Mouse (Mus musculus) neural tube, embryonic 11.5 days (tissue): Measurements from ENCODE around the gene Tmem120b. TPM values are rescaled to one million over a fixed set of nuclear protein-coding genes. Genes with fewer than 3 reads are reported as not detected.

ENCODE experiments used
- ATAC-seq: fragments of 200-750 bp; cut with Nextera tagmentation; 2 replicates; pipeline ENCODE4 v1.8.0; 2017; ENCODE audit warnings: moderate number of reproducible peaks, mild to moderate bottlenecking, moderate TSS enrichment, moderate library complexity; ENCODE audit not compliant: insufficient read depth, low FRiP score, low TSS enrichment
- DNase-seq: peaks from one replicate; pipeline ENCODE4 v3.0.0-alpha.2; 2015; ENCODE audit warnings: low spot score
- H3K27ac ChIP-seq: fragments of 300-500 bp; sonication (generic); 2 replicates; pipeline ENCODE4 v1.5.1; 2014; ENCODE audit warnings: low read depth, mild to moderate bottlenecking, low read length
- H3K27me3 ChIP-seq: fragments of 300-500 bp; sonication (generic); 2 replicates; pipeline ENCODE4 v1.6.1; 2014; ENCODE audit warnings: mild to moderate bottlenecking, low read length, mixed read lengths; ENCODE audit not compliant: control insufficient read depth, insufficient read depth
- H3K36me3 ChIP-seq: fragments of 300-500 bp; sonication (generic); 2 replicates; pipeline ENCODE4 v1.6.1; 2014; ENCODE audit warnings: mild to moderate bottlenecking, low read length, moderate library complexity, mixed read lengths; ENCODE audit not compliant: control insufficient read depth, insufficient read depth
- H3K4me1 ChIP-seq: fragments of 300-500 bp; sonication (generic); 2 replicates; pipeline ENCODE4 v1.6.1; 2014; ENCODE audit warnings: low read length, mixed read lengths; ENCODE audit not compliant: control insufficient read depth, insufficient read depth
- H3K4me2 ChIP-seq: fragments of 300-500 bp; sonication (generic); 2 replicates; pipeline ENCODE4 v1.6.1; 2014; ENCODE audit warnings: low read depth, mild to moderate bottlenecking, moderate library complexity
- H3K4me3 ChIP-seq: fragments of 300-500 bp; sonication (generic); 2 replicates; pipeline ENCODE4 v1.5.1; 2014; ENCODE audit warnings: low read depth, low read length
- H3K9ac ChIP-seq: fragments of 300-500 bp; sonication (generic); 2 replicates; pipeline ENCODE4 v1.6.1; 2014; ENCODE audit warnings: mild to moderate bottlenecking, low read length
- H3K9me3 ChIP-seq: fragments of 300-500 bp; sonication (generic); 2 replicates; pipeline ENCODE4 v1.6.1; 2016; ENCODE audit warnings: low read length; ENCODE audit not compliant: control insufficient read depth
- WGBS: fragments of 180-500 bp; shearing (Covaris S2); extraction: QIAGEN DNeasy Blood & Tissue Kit; methylation state at CpG from one replicate; pipeline ENCODE4 v1.1.7; 2014; 5-methylcytosine and 5-hydroxymethylcytosine counted together
- polyA plus RNA-seq: library from polyadenylated mRNA; unstranded; fragments of >200 nt; fragmentation: Nextera tagmentation; extraction: Ambion mirVana; gene quantifications from 2 replicates; pipeline ENCODE4 v1.2.1, GENCODE M21; 2014

The Tmem120b gene
- polyA plus RNA-seq, 1 experiment from 2014 or later, result 9.9 TPM

- no peaks in the 10 kb centered on the region for H3K4me1 ChIP-seq
- ATAC-seq, result no peak
Measured at GRCm38 (mm10) chr5:123029729-123030128, 38.5 kb upstream of the Tmem120b start.

GRCm38 (mm10) chr5:123031312-123031711 is 36.9 kb upstream of the Tmem120b start:
- no peak overlapping the region for H3K4me3 ChIP-seq
- H3K4me2 ChIP-seq, result no peak overlapping the region
- H3K9ac ChIP-seq, result no peak overlapping the region
- no peaks in the 10 kb centered on the region for H3K4me1 ChIP-seq
- WGBS, result 87% methylated on average over 3 of the region's 3 CpGs
- DNase-seq (no peak), ATAC-seq (no peak)
- peaks cover 6% of the 10 kb centered on the region; the same call in 1 of the 2 replicates for H3K36me3 ChIP-seq
- H3K9me3 ChIP-seq, result no peaks in the 10 kb centered on the region
- H3K27me3 ChIP-seq, result no peaks in the 10 kb centered on the region
- H3K27ac ChIP-seq, result no peak overlapping the region

More at GRCm38 (mm10) chr5:123029729-123030128, 38.5 kb upstream of the Tmem120b start:
- Histone ChIP-seq H3K36me3 (peaks cover 6% of the 10 kb centered on the region; the same call in 1 of the 2 replicates), H3K9ac (no peak overlapping the region), H3K27me3 (no peaks in the 10 kb centered on the region), H3K4me3 (no peak overlapping the region), H3K9me3 (no peaks in the 10 kb centered on the region), H3K4me2 (no peak overlapping the region), H3K27ac (no peak overlapping the region)
- WGBS, result 89% methylated on average over 7 of the region's 7 CpGs
- no peak for DNase-seq

- Histone ChIP-seq H3K27me3 (no peaks in the 10 kb centered on the region), H3K4me2 (no peak overlapping the region), H3K9me3 (no peaks in the 10 kb centered on the region), H3K4me1 (no peaks in the 10 kb centered on the region), H3K9ac (no peak overlapping the region), H3K27ac (no peak overlapping the region), H3K4me3 (no peak overlapping the region; the same call in 1 of the 2 replicates), H3K36me3 (peaks cover 6% of the 10 kb centered on the region; the same call in 1 of the 2 replicates)
- DNase-seq (no peak), ATAC-seq (no peak)
- WGBS, result 85% methylated on average over 7 of the region's 7 CpGs
Measured at GRCm38 (mm10) chr5:123033646-123034160, 34.5 kb upstream of the Tmem120b start.

- Histone ChIP-seq H3K36me3 (peaks cover 3% of the 10 kb centered on the region; the same call in 1 of the 2 replicates), H3K4me2 (no peak overlapping the region), H3K27me3 (no peaks in the 10 kb centered on the region), H3K4me1 (no peaks in the 10 kb centered on the region), H3K4me3 (no peak overlapping the region), H3K9ac (no peak overlapping the region), H3K9me3 (no peaks in the 10 kb centered on the region), H3K27ac (no peak overlapping the region)
- 87% methylated on average over 4 of the region's 4 CpGs for WGBS
- no peak for DNase-seq
- ATAC-seq, result no peak
Measured at GRCm38 (mm10) chr5:123035089-123035488, 33.1 kb upstream of the Tmem120b start.

- 37% methylated on average over 6 of the region's 6 CpGs for WGBS
- DNase-seq (no peak), ATAC-seq (no peak)
Measured at GRCm38 (mm10) chr5:123035564-123035963, 32.7 kb upstream of the Tmem120b start.

GRCm38 (mm10) chr5:123038115-123038514 is 30.1 kb upstream of the Tmem120b start:
- Histone ChIP-seq H3K36me3 (no peaks in the 10 kb centered on the region), H3K4me2 (no peak overlapping the region)
- WGBS, result 93% methylated on average over 5 of the region's 5 CpGs

More at GRCm38 (mm10) chr5:123035564-123035963, 32.7 kb upstream of the Tmem120b start:
- Histone ChIP-seq H3K27me3 (no peaks in the 10 kb centered on the region), H3K36me3 (peaks cover 3% of the 10 kb centered on the region; the same call in 1 of the 2 replicates), H3K4me3 (no peak overlapping the region), H3K4me2 (no peak overlapping the region), H3K9me3 (no peaks in the 10 kb centered on the region), H3K9ac (no peak overlapping the region), H3K27ac (no peak overlapping the region), H3K4me1 (no peaks in the 10 kb centered on the region)

GRCm38 (mm10) chr5:123039120-123039752 is 29.0 kb upstream of the Tmem120b start:
- Histone ChIP-seq H3K27ac (no peak overlapping the region), H3K36me3 (no peaks in the 10 kb centered on the region), H3K9ac (peak overlapping the region; percentile 14; the same call in 1 of the 2 replicates), H3K4me2 (peak overlapping the region; percentile 44), H3K27me3 (no peaks in the 10 kb centered on the region), H3K4me3 (peak overlapping the region; percentile 27), H3K4me1 (no peaks in the 10 kb centered on the region), H3K9me3 (no peaks in the 10 kb centered on the region)
- ATAC-seq (no peak), DNase-seq (peak; percentile 58)
- 4% methylated on average over 25 of the region's 25 CpGs for WGBS

More at GRCm38 (mm10) chr5:123038115-123038514, 30.1 kb upstream of the Tmem120b start:
- Histone ChIP-seq H3K4me1 (no peaks in the 10 kb centered on the region), H3K27me3 (no peaks in the 10 kb centered on the region), H3K9ac (no peak overlapping the region), H3K9me3 (no peaks in the 10 kb centered on the region), H3K4me3 (no peak overlapping the region), H3K27ac (no peak overlapping the region)
- ATAC-seq, result no peak
- DNase-seq, result no peak

- Histone ChIP-seq H3K27me3 (no peaks in the 10 kb centered on the region), H3K4me2 (no peak overlapping the region), H3K9ac (no peak overlapping the region), H3K27ac (no peak overlapping the region), H3K9me3 (no peaks in the 10 kb centered on the region), H3K4me1 (no peaks in the 10 kb centered on the region), H3K36me3 (no peaks in the 10 kb centered on the region), H3K4me3 (no peak overlapping the region)
- no peak for DNase-seq
- WGBS, result 74% methylated on average over 7 of the region's 7 CpGs
- ATAC-seq, result no peak
Measured at GRCm38 (mm10) chr5:123040796-123041195, 27.4 kb upstream of the Tmem120b start.

- no peak overlapping the region for H3K27ac ChIP-seq
- H3K4me2 ChIP-seq, result no peak overlapping the region
- H3K4me3 ChIP-seq, result no peak overlapping the region
- no peaks in the 10 kb centered on the region for H3K27me3 ChIP-seq
- H3K4me1 ChIP-seq, result no peaks in the 10 kb centered on the region
- ATAC-seq, result no peak
- 25% methylated on average over 7 of the region's 7 CpGs for WGBS
- H3K9me3 ChIP-seq, result no peaks in the 10 kb centered on the region
- H3K36me3 ChIP-seq, result no peaks in the 10 kb centered on the region
- DNase-seq, result no peak
- H3K9ac ChIP-seq, result no peak overlapping the region
Measured at GRCm38 (mm10) chr5:123043856-123044255, 24.4 kb upstream of the Tmem120b start.
